ENCODE assay signal across 8 mouse cellular contexts in the genomic region with DNA sequence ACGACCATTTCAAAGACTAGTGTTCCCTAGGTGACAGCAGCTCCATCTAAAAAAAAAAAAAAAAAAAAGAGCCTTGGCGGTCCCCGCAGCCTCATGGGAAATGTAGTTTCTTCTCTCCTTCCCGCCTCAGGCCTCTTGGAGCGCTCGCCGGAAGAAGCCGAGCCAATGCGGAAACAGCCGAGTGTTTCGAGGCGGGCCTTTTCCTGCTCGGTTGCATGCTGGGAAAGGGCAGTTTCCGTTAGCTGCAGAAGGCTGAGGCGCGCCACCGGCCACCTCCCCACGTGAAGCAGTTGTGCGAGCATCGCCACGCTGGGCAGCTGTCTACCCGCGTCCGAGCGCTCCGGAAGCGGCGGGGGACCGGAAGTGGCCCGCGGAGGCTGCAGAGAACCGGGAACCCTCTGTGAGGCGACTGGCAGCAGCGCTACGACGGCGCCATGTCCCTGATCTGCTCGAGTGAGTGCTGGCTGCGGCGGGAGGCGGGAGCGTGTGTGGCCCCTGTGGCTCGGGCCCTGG. TPM values are rescaled to one million over a fixed set of nuclear protein-coding genes. Genes with fewer than 3 reads are reported as not detected.
DNase-seq lines count a peak whose midpoint lies in the region; ATAC-seq and TF ChIP-seq lines count a peak whose summit lies in the region.

A gene (plus strand): TSS at position 216 of the 513 bp plus-strand sequence.

- peak; percentile 51 for TF ChIP-seq CTCF in layer of hippocampus, adult 2 months (conservative IDR thresholded peaks at IDR 0.05)
- peak; percentile 37; the same call in 1 of the 2 replicates for TF ChIP-seq CTCF in lung, embryonic 14.5 days (IDR thresholded peaks at IDR 0.05; ENCODE audit: low read depth)
- TF ChIP-seq CTCF in olfactory bulb, adult 2 months (IDR thresholded peaks at IDR 0.05; ENCODE audit: insufficient read depth, low read depth, low read length): no peak
- 0 out of 2 replicates have a peak, but pooled peaks have one; percentile 37 for TF ChIP-seq CTCF in thymus, adult 2 months (IDR thresholded peaks at IDR 0.05; ENCODE audit: borderline replicate concordance, control insufficient read depth, extremely low read depth, insufficient read depth, low read length, poor library complexity)

- in situ Hi-C loops in ES-E14 (cut with MboI; ENCODE audit: low sequenced_read_pairs in 2 of 2, unreplicated experiment in 2 of 2): no loop called here

- ATAC-seq in forebrain, embryonic 16.5 days: peak; percentile 97
- ATAC-seq in lung, embryonic 14.5 days (ENCODE audit: insufficient read depth): peak; percentile 97

- H3K9ac ChIP-seq in ES-E14 (ENCODE audit: insufficient read depth, low read depth, low read length, poor library complexity, severe bottlenecking): peak within 1 kb of the TSS; percentile 98
- peak within 1 kb of the TSS; percentile 89 for H3K9ac ChIP-seq in forebrain, embryonic 16.5 days (replicated peaks; ENCODE audit: low read depth, low read length)
- H3K9ac ChIP-seq in lung, embryonic 14.5 days: peak within 1 kb of the TSS; percentile 85

- intact Hi-C loops in heart, postnatal 36 days (cut with DNase I): no loop called here

- WGBS in forebrain, embryonic 16.5 days: under 1% methylated on average over 43 of the region's 43 CpGs
- under 1% methylated on average over 43 of the region's 43 CpGs for WGBS in lung, embryonic 14.5 days
- WGBS in olfactory bulb, adult 2 months: under 1% methylated on average over 43 of the region's 43 CpGs
- under 1% methylated on average over 43 of the region's 43 CpGs for WGBS in thymus, adult 2 months

- H3K27ac ChIP-seq in ES-E14 (ENCODE audit: insufficient read depth, low read depth, low read length, poor library complexity, severe bottlenecking): peak within 1 kb of the TSS; percentile 34
- H3K27ac ChIP-seq in forebrain, embryonic 16.5 days (ENCODE audit: low read length): peak within 1 kb of the TSS; percentile 93
- peak within 1 kb of the TSS; percentile 91 for H3K27ac ChIP-seq in layer of hippocampus, adult 2 months
- H3K27ac ChIP-seq in lung, embryonic 14.5 days (ENCODE audit: low read depth): peak within 1 kb of the TSS; percentile 89
- H3K27ac ChIP-seq in olfactory bulb, adult 2 months (ENCODE audit: insufficient read depth, low read depth, low read length): peak within 1 kb of the TSS; percentile 56; the same call in 1 of the 2 replicates
- H3K27ac ChIP-seq in thymus, adult 2 months (ENCODE audit: control insufficient read depth, insufficient read depth, low read length): no peak within 1 kb of the TSS

- H3K27me3 ChIP-seq in forebrain, embryonic 16.5 days (replicated peaks; ENCODE audit: control insufficient read depth, insufficient read depth, low read length): no peaks in the 10 kb centered on the region
- H3K27me3 ChIP-seq in lung, embryonic 14.5 days (ENCODE audit: insufficient read depth, low read length): no peaks in the 10 kb centered on the region
- no peaks in the 10 kb centered on the region for H3K27me3 ChIP-seq in thymus, adult 2 months (ENCODE audit: control insufficient read depth, insufficient read depth, low read length)

- H3K36me3 ChIP-seq in ES-E14 (ENCODE audit: control insufficient read depth, insufficient read depth, low read length, poor library complexity, severe bottlenecking): peaks cover 18% of the 10 kb centered on the region
- H3K36me3 ChIP-seq in forebrain, embryonic 16.5 days (ENCODE audit: control insufficient read depth, insufficient read depth): peaks cover 9% of the 10 kb centered on the region
- H3K36me3 ChIP-seq in lung, embryonic 14.5 days (ENCODE audit: insufficient read depth): peaks cover 27% of the 10 kb centered on the region
- peaks cover 16% of the 10 kb centered on the region for H3K36me3 ChIP-seq in thymus, adult 2 months (ENCODE audit: control insufficient read depth, insufficient read depth, low read length)

- H3K4me3 ChIP-seq in ES-E14 (ENCODE audit: insufficient read depth in 1 of 2, low read depth in 1 of 2, low read length in 2 of 2, poor library complexity in 1 of 2, severe bottlenecking in 1 of 2): peak within 1 kb of the TSS; percentile 67 to 98
- peak within 1 kb of the TSS; percentile 96 for H3K4me3 ChIP-seq in forebrain, embryonic 16.5 days (replicated peaks; ENCODE audit: low read length)
- H3K4me3 ChIP-seq in layer of hippocampus, adult 2 months: peak within 1 kb of the TSS; percentile 87
- H3K4me3 ChIP-seq in lung, embryonic 14.5 days (ENCODE audit: low read depth, low read length): peak within 1 kb of the TSS; percentile 84
- H3K4me3 ChIP-seq in olfactory bulb, adult 2 months (ENCODE audit: insufficient read depth, low read depth, low read length): peak within 1 kb of the TSS; percentile 92
- H3K4me3 ChIP-seq in thymus, adult 2 months (ENCODE audit: control insufficient read depth, insufficient read depth, low read length): peak within 1 kb of the TSS; percentile 91

- peak within 1 kb of the TSS; percentile 96 for H3K4me2 ChIP-seq in forebrain, embryonic 16.5 days (ENCODE audit: low read length)
- peak within 1 kb of the TSS; percentile 87 for H3K4me2 ChIP-seq in lung, embryonic 14.5 days

- TF ChIP-seq POLR2A in olfactory bulb, adult 2 months (IDR thresholded peaks at IDR 0.05; ENCODE audit: insufficient read depth, low read depth, low read length): peak; percentile 66; the same call in 1 of the 2 replicates
- peak; percentile 66; the same call in 1 of the 2 replicates for TF ChIP-seq POLR2A in thymus, adult 2 months (IDR thresholded peaks at IDR 0.05; ENCODE audit: control insufficient read depth, extremely low read depth, insufficient read depth, low read length, poor library complexity)

- DNase-seq in ES-E14 (ENCODE audit: low read depth, low spot score): peak; percentile 91
- peak; percentile 98 for DNase-seq in cerebellum, adult 11-12 months
- DNase-seq in heart, postnatal 36 days: peak; percentile 96
- peak; percentile 98 to 99 for DNase-seq in layer of hippocampus, adult 2 months (ENCODE audit: low spot score in 2 of 2)
- peak; percentile 99 for DNase-seq in lung, embryonic 14.5 days
- DNase-seq in thymus, adult 2 months: peak; percentile 99

- peaks cover 2 to 7% of the 10 kb centered on the region in 2 experiments; a peak in 2 of 4 replicates for H3K4me1 ChIP-seq in ES-E14 (ENCODE audit: control insufficient read depth in 2 of 2, insufficient read depth in 2 of 2, low read length in 2 of 2, poor library complexity in 1 of 2)
- peaks cover 22% of the 10 kb centered on the region for H3K4me1 ChIP-seq in forebrain, embryonic 16.5 days (replicated peaks; ENCODE audit: control insufficient read depth, insufficient read depth, low read length)
- H3K4me1 ChIP-seq in lung, embryonic 14.5 days (ENCODE audit: insufficient read depth): peaks cover 4% of the 10 kb centered on the region; the same call in 1 of the 2 replicates
- H3K4me1 ChIP-seq in olfactory bulb, adult 2 months (ENCODE audit: control insufficient read depth, insufficient read depth, low read length): 0 out of 2 replicates have a peak, but pooled peaks cover 4% of the 10 kb centered on the region
- peaks cover 5% of the 10 kb centered on the region; the same call in 1 of the 2 replicates for H3K4me1 ChIP-seq in thymus, adult 2 months (replicated peaks; ENCODE audit: control insufficient read depth, insufficient read depth, low read length)

- no peaks in the 10 kb centered on the region for H3K9me3 ChIP-seq in ES-E14 (ENCODE audit: control insufficient read depth, insufficient read depth, low read depth, low read length)
- no peaks in the 10 kb centered on the region for H3K9me3 ChIP-seq in forebrain, embryonic 16.5 days (ENCODE audit: control insufficient read depth, low read length)
- no peaks in the 10 kb centered on the region for H3K9me3 ChIP-seq in lung, embryonic 14.5 days (ENCODE audit: low read depth, low read length)

TF ChIP-seq in ES-E14, 5 proteins besides CTCF, POLR2A, EP300 and RAD21:
- TF ChIP-seq ZC3H11A (IDR thresholded peaks at IDR 0.05; ENCODE audit: borderline replicate concordance, low read depth, low read length) (no peak), ZNF384 (IDR thresholded peaks at IDR 0.05; ENCODE audit: low read depth, low read length) (peak; percentile 100), MAFK (IDR thresholded peaks at IDR 0.05; ENCODE audit: insufficient read depth, low read depth, low read length) (peak; percentile 54; the same call in 1 of the 2 replicates), HCFC1 (IDR thresholded peaks at IDR 0.05; ENCODE audit: borderline replicate concordance, insufficient read depth, low read length) (peak; percentile 99)

RNA-seq across cellular contexts. Expression of the gene that starts here (rescaled TPM):
- total RNA-seq in ES-E14 (2012; rRNA removed): 121 and 146 TPM in 2 replicates
- polyA plus RNA-seq in forebrain, embryonic 16.5 days (2015; fragmentation: Nextera tagmentation; extraction: Ambion mirVana): 42.8 and 43.3 TPM in 2 replicates
- 100 to 1,000 TPM; 218 to 273 TPM for total RNA-seq in heart, postnatal 36 days (2021)
- total RNA-seq in layer of hippocampus, adult 2 months (2021): 100 to 1,000 TPM; 196 to 198 TPM
- 40.7 TPM in 2 replicates for polyA plus RNA-seq in lung, embryonic 14.5 days (2014; fragmentation: Nextera tagmentation; extraction: Ambion mirVana)
- 125 TPM in 1 of 2 replicates, not detected in the other for polyA plus RNA-seq in olfactory bulb, adult 2 months (2012; ENCODE audit: insufficient read depth, insufficient read length, low replicate concordance, missing spikeins)
- 349 and 357 TPM in 2 replicates for polyA plus RNA-seq in thymus, adult 2 months (2012; rRNA removed)
